Mouse (Mus musculus): ENCODE data around the gene Tet3. TPM values are rescaled to one million over a fixed set of nuclear protein-coding genes. Genes with fewer than 3 reads are reported as not detected.
A peak's percentile ranks its signal among the peaks of the same experiment; 100 is the strongest.

Tet3 gene
- polyA plus RNA-seq, 1 experiment: 2.0 TPM

GRCm38 (mm10) chr6:83475431-83475830 lies 16.5 kb upstream of the Tet3 start:
- Histone ChIP-seq H3K27ac (ENCODE audit: control insufficient read depth, insufficient read depth, low read depth, low read length) (no peak overlapping the region), H3K4me1 (ENCODE audit: control insufficient read depth, insufficient read depth, low read length) (no peaks in the 10 kb centered on the region), H3K27me3 (ENCODE audit: control insufficient read depth, insufficient read depth, low read length) (no peaks in the 10 kb centered on the region), H3K36me3 (ENCODE audit: control insufficient read depth, insufficient read depth, low read length) (no peaks in the 10 kb centered on the region), H3K4me3 (ENCODE audit: control insufficient read depth, low read depth, low read length) (no peak overlapping the region)
- no peak for TF ChIP-seq POLR2A (IDR thresholded peaks at IDR 0.05; ENCODE audit: control insufficient read depth, low read depth, low read length)
- TF ChIP-seq CTCF (IDR thresholded peaks at IDR 0.05; ENCODE audit: control insufficient read depth, insufficient read depth, insufficient replicate concordance, low read depth, low read length): no peak

- Histone ChIP-seq H3K27ac (ENCODE audit: control insufficient read depth, insufficient read depth, low read depth, low read length) (no peak overlapping the region), H3K36me3 (ENCODE audit: control insufficient read depth, insufficient read depth, low read length) (no peaks in the 10 kb centered on the region), H3K27me3 (ENCODE audit: control insufficient read depth, insufficient read depth, low read length) (no peaks in the 10 kb centered on the region), H3K4me1 (ENCODE audit: control insufficient read depth, insufficient read depth, low read length) (no peaks in the 10 kb centered on the region), H3K4me3 (ENCODE audit: control insufficient read depth, low read depth, low read length) (no peak overlapping the region)
- TF ChIP-seq CTCF (IDR thresholded peaks at IDR 0.05; ENCODE audit: control insufficient read depth, insufficient read depth, insufficient replicate concordance, low read depth, low read length): no peak
- TF ChIP-seq POLR2A (IDR thresholded peaks at IDR 0.05; ENCODE audit: control insufficient read depth, low read depth, low read length): no peak
These were observed 14.4 kb upstream of the Tet3 start for GRCm38 (mm10) chr6:83473240-83473639.

- no peaks in the 10 kb centered on the region for H3K4me1 ChIP-seq (ENCODE audit: control insufficient read depth, insufficient read depth, low read length)
- no peak overlapping the region for H3K27ac ChIP-seq (ENCODE audit: control insufficient read depth, insufficient read depth, low read depth, low read length)
- no peak for TF ChIP-seq POLR2A (IDR thresholded peaks at IDR 0.05; ENCODE audit: control insufficient read depth, low read depth, low read length)
- H3K27me3 ChIP-seq (ENCODE audit: control insufficient read depth, insufficient read depth, low read length): no peaks in the 10 kb centered on the region
- no peaks in the 10 kb centered on the region for H3K36me3 ChIP-seq (ENCODE audit: control insufficient read depth, insufficient read depth, low read length)
- no peak overlapping the region for H3K4me3 ChIP-seq (ENCODE audit: control insufficient read depth, low read depth, low read length)
These were observed 12.9 kb upstream of the Tet3 start for GRCm38 (mm10) chr6:83471739-83472138.

GRCm38 (mm10) chr6:83464011-83464410 lies 5.1 kb upstream of the Tet3 start:
- H3K4me3 ChIP-seq (ENCODE audit: control insufficient read depth, low read depth, low read length): no peak overlapping the region
- no peak overlapping the region for H3K27ac ChIP-seq (ENCODE audit: control insufficient read depth, insufficient read depth, low read depth, low read length)
- no peaks in the 10 kb centered on the region for H3K27me3 ChIP-seq (ENCODE audit: control insufficient read depth, insufficient read depth, low read length)
- no peaks in the 10 kb centered on the region for H3K36me3 ChIP-seq (ENCODE audit: control insufficient read depth, insufficient read depth, low read length)
- TF ChIP-seq POLR2A (IDR thresholded peaks at IDR 0.05; ENCODE audit: control insufficient read depth, low read depth, low read length): no peak
- TF ChIP-seq CTCF (IDR thresholded peaks at IDR 0.05; ENCODE audit: control insufficient read depth, insufficient read depth, insufficient replicate concordance, low read depth, low read length): no peak
- no peaks in the 10 kb centered on the region for H3K4me1 ChIP-seq (ENCODE audit: control insufficient read depth, insufficient read depth, low read length)

GRCm38 (mm10) chr6:83456984-83457810 lies 1.7 kb downstream of the Tet3 start:
- Histone ChIP-seq H3K36me3 (ENCODE audit: control insufficient read depth, insufficient read depth, low read length) (no peaks in the 10 kb centered on the region), H3K4me1 (ENCODE audit: control insufficient read depth, insufficient read depth, low read length) (peaks cover 12% of the 10 kb centered on the region), H3K27me3 (ENCODE audit: control insufficient read depth, insufficient read depth, low read length) (no peaks in the 10 kb centered on the region), H3K27ac (ENCODE audit: control insufficient read depth, insufficient read depth, low read depth, low read length) (peak overlapping the region; percentile 27), H3K4me3 (ENCODE audit: control insufficient read depth, low read depth, low read length) (peak overlapping the region; percentile 79)
- TF ChIP-seq POLR2A (IDR thresholded peaks at IDR 0.05; ENCODE audit: control insufficient read depth, low read depth, low read length) (no peak), CTCF (IDR thresholded peaks at IDR 0.05; ENCODE audit: control insufficient read depth, insufficient read depth, insufficient replicate concordance, low read depth, low read length) (no peak)

GRCm38 (mm10) chr6:83456131-83456983 lies 2.5 kb downstream of the Tet3 start:
- no peaks in the 10 kb centered on the region for H3K36me3 ChIP-seq (ENCODE audit: control insufficient read depth, insufficient read depth, low read length)
- peak overlapping the region; percentile 79 for H3K4me3 ChIP-seq (ENCODE audit: control insufficient read depth, low read depth, low read length)
- no peaks in the 10 kb centered on the region for H3K27me3 ChIP-seq (ENCODE audit: control insufficient read depth, insufficient read depth, low read length)
- H3K4me1 ChIP-seq (ENCODE audit: control insufficient read depth, insufficient read depth, low read length): peaks cover 12% of the 10 kb centered on the region
- H3K27ac ChIP-seq (ENCODE audit: control insufficient read depth, insufficient read depth, low read depth, low read length): peak overlapping the region; percentile 27
- TF ChIP-seq POLR2A (IDR thresholded peaks at IDR 0.05; ENCODE audit: control insufficient read depth, low read depth, low read length) (no peak), CTCF (IDR thresholded peaks at IDR 0.05; ENCODE audit: control insufficient read depth, insufficient read depth, insufficient replicate concordance, low read depth, low read length) (no peak)
